ENCODE assay signal across 40 mouse cellular contexts in genomic region chr5:114264791-114265190, GRCm38 (mm10). TPM values are rescaled to one million over a fixed set of nuclear protein-coding genes. Genes with fewer than 3 reads are reported as not detected.
"Had no signal": no experiment of that assay in that cellular context is flagged by ENCODE, and none has a peak within 500 bp of the region (broad histone marks: within the 10 kb centered on the region; RNA-seq: fewer than 3 reads in every experiment).

No protein-coding gene starts in this region.

- DNase-seq: liver; liver, embryonic 13.5 days; liver, postnatal 0 days; lung, adult 18-20 months; lung, adult 2 months; lung, embryonic 14.5 days; lung, postnatal 10 days; lung, postnatal 14 days; lung, postnatal 36 days; lung, postnatal 4 days had no signal

- ATAC-seq: liver, embryonic 12.5 days; liver, postnatal 0 days; lung, postnatal 0 days had no signal

- H3K36me3 ChIP-seq: limb, embryonic 10.5 days; limb, embryonic 12.5 days; limb, embryonic 13.5 days; limb, embryonic 15.5 days; liver, embryonic 12.5 days; liver, embryonic 13.5 days; liver, embryonic 15.5 days; lung, embryonic 15.5 days; midbrain, embryonic 13.5 days; midbrain, embryonic 15.5 days; neural tube, embryonic 12.5 days; neural tube, embryonic 13.5 days had no signal

- H3K4me1 ChIP-seq: limb, embryonic 13.5 days; liver, embryonic 12.5 days; liver, embryonic 13.5 days; liver, embryonic 15.5 days had no signal

- H3K4me2 ChIP-seq: limb, embryonic 12.5 days; limb, embryonic 13.5 days; limb, embryonic 15.5 days; liver, embryonic 11.5 days; liver, embryonic 12.5 days; liver, embryonic 13.5 days; liver, embryonic 15.5 days; lung, embryonic 14.5 days; lung, embryonic 15.5 days; midbrain, embryonic 11.5 days; midbrain, embryonic 12.5 days; midbrain, embryonic 13.5 days; midbrain, embryonic 15.5 days; neural tube, embryonic 12.5 days; neural tube, embryonic 13.5 days had no signal

- H3K9me3 ChIP-seq: limb, embryonic 10.5 days; limb, embryonic 12.5 days; limb, embryonic 13.5 days; limb, embryonic 15.5 days; liver, embryonic 12.5 days; liver, embryonic 13.5 days; liver, embryonic 15.5 days; lung, embryonic 15.5 days; megakaryocyte, embryonic 14.5 days; midbrain, embryonic 12.5 days; midbrain, embryonic 13.5 days; midbrain, embryonic 15.5 days; neural tube, embryonic 12.5 days; neural tube, embryonic 13.5 days had no signal

- H3K9ac ChIP-seq: limb, embryonic 12.5 days; limb, embryonic 13.5 days; limb, embryonic 15.5 days; liver, embryonic 12.5 days; liver, embryonic 13.5 days; liver, embryonic 14.5 days; liver, embryonic 15.5 days; liver, postnatal 0 days; lung, embryonic 14.5 days; lung, embryonic 15.5 days; midbrain, embryonic 12.5 days; midbrain, embryonic 13.5 days; midbrain, embryonic 15.5 days; neural tube, embryonic 12.5 days; neural tube, embryonic 13.5 days had no signal

- H3K27ac ChIP-seq: limb, embryonic 10.5 days; limb, embryonic 12.5 days; limb, embryonic 13.5 days; limb, embryonic 15.5 days; liver, embryonic 12.5 days; liver, embryonic 13.5 days; liver, embryonic 14.5 days; liver, embryonic 15.5 days; lung, embryonic 15.5 days; macrophage; midbrain, embryonic 12.5 days; midbrain, embryonic 13.5 days; midbrain, embryonic 15.5 days; neural tube, embryonic 12.5 days; neural tube, embryonic 13.5 days had no signal

- H3K4me3 ChIP-seq: limb, embryonic 10.5 days; limb, embryonic 12.5 days; limb, embryonic 13.5 days; limb, embryonic 15.5 days; liver, embryonic 12.5 days; liver, embryonic 13.5 days; liver, embryonic 15.5 days; lung, embryonic 15.5 days; megakaryocyte, embryonic 14.5 days; midbrain, embryonic 10.5 days; midbrain, embryonic 12.5 days; midbrain, embryonic 13.5 days; midbrain, embryonic 15.5 days; myocyte; neural tube, embryonic 12.5 days; neural tube, embryonic 13.5 days had no signal

RNA-seq across cellular contexts. Expression of gene Foxn4, which starts 8.8 kb away (rescaled TPM):
- total RNA-seq: left cerebral cortex, postnatal 10 days; left cerebral cortex, postnatal 25 days; left cerebral cortex, postnatal 36 days; liver, adult 2 months; megakaryocyte progenitor cell, adult 5-6 weeks; megakaryocyte, adult 5-6 weeks; megakaryocyte-erythroid progenitor cell, adult 5-6 weeks; monocyte, adult 5-6 weeks had no signal
- polyA plus RNA-seq: limb, embryonic 10.5 days; limb, embryonic 11.5 days; limb, embryonic 12.5 days; limb, embryonic 13.5 days; limb, embryonic 15.5 days; liver, adult 2 months; liver, embryonic 11.5 days; liver, embryonic 12.5 days; liver, embryonic 13.5 days; liver, embryonic 14.5 days; liver, embryonic 15.5 days; liver, embryonic 16.5 days; liver, postnatal 0 days; macrophage had no signal

RNA-seq across cellular contexts. Expression of gene Myo1h, which starts 24.2 kb away (rescaled TPM):
- polyA plus RNA-seq: liver, adult 2 months had no signal
